Mouse (Mus musculus): ENCODE data around the gene Ciao1.

Ciao1 gene

DNA sequence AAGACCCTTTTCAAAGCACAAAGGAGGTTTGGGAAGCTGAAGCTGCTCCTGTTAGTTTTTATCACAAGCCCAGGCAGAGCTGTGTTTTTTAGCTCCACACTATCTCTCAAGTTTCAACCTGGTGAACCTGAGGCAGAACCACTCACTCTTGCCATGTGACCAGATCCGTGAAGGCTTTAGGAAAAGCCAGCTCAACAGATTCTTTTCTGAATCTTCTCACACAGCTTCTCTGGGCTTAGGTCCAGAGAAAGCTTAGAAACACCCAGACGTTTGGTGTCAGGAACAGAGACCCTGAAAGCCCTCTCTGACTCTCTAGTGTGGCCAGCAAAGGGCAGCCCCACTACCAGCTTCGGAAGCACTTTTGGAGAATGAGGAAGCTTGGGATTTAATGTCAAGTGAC, 3.8 kb upstream of the Ciao1 start:
- in situ Hi-C loops (cut with MboI, MseI) = loop anchor here (10.0 kb wide), 1 partner anchor 1853 kb away; the partner anchor contains the start of gene Polr1b

DNA sequence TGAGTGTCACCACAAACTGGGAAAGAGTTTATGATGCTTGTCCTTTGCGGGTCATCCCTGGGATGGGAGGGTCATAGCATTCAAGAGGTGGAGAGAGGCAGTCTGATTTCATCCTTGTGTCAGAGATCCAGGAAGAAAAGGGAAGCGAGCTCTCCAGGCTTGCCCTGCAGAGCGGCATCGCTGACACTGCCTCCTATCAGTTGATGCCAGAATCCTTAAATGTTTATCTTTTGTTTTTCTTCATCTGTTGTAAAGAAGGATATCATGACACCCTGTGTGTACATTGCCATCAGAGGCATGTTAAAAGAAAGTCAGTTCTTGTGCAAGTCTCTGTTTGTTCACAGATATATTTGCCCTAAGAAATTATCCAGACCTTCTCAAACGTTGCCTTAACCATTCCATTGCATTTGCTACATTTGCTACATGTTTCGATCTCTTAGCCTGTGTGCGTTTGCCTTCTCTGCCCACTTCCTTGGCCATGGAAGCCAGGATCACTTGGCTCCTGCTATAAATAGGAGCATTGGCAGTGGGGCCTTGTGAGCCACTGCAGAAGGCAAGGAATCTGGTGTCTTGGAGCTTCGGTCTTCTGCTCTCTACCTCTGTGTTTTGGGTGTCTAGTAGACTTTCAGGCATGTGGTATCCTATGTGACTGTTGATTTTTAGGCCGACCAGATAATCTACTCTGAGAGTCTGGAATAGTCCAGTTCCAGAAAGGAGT, 2.8 kb upstream of the Ciao1 start:
- in situ Hi-C loops (cut with MboI, MseI) = loop anchor here (10.0 kb wide), 1 partner anchor 1854 kb away; the partner anchor contains the start of gene Polr1b

DNA sequence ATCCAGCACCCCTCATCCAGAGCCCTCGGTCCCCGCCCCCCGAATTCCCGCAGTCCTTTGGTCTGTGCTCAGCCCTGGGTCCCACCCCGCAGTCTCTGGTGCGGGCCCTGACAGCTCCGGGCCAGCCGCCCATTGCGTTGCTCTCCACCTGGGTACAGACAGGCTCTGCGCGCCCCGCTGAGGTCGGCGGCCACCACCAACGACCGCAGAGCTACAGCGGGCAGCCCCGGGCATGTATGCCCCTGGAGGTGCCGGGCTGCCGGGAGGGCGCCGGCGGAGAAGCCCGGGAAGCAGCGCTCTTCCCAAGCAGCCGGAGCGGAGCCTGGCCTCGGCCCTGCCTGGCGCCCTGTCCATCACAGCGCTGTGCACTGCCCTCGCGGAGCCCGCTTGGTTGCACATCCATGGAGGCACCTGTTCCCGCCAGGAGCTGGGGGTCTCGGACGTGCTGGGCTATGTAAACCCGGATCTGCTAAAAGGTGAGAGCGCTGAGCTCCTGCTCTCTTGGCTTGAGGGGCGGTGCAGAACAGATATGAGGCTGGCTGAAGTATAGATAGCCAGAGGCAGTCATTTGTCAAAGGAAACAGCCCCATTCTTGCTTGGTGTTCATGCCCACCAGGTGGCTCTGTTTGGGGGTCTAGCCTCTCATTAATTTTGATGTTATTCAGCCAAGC, 853 bp upstream of the Ciao1 start:
- in situ Hi-C loops (cut with MboI, MseI) = loop anchor here (5.0 to 25.0 kb wide), 2 partner anchors 36 to 1414 kb away; no protein-coding TSS in a partner anchor

DNA sequence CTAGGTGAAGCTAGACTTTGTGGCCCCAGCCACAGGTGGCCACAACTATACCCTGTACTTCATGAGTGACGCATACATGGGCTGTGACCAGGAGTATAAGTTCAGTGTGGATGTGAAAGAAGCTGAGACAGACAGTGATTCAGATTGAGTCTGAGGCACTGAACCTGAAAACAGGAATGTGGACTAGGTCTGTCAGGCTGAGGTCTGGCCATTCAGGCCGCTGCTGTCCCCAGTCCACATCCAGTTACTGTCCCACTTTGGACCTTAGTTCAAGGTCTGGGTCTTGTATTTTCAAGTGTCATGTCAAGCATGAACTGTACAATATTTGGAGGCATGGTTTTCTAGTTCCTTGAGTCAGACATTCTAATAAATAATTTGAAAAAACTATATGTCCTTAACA, 7.6 kb downstream of the Ciao1 start:
- in situ Hi-C loops (cut with MboI, MseI) = loop anchor here (25.0 kb wide), 1 partner anchor 1422 kb away; no protein-coding TSS in a partner anchor

DNA sequence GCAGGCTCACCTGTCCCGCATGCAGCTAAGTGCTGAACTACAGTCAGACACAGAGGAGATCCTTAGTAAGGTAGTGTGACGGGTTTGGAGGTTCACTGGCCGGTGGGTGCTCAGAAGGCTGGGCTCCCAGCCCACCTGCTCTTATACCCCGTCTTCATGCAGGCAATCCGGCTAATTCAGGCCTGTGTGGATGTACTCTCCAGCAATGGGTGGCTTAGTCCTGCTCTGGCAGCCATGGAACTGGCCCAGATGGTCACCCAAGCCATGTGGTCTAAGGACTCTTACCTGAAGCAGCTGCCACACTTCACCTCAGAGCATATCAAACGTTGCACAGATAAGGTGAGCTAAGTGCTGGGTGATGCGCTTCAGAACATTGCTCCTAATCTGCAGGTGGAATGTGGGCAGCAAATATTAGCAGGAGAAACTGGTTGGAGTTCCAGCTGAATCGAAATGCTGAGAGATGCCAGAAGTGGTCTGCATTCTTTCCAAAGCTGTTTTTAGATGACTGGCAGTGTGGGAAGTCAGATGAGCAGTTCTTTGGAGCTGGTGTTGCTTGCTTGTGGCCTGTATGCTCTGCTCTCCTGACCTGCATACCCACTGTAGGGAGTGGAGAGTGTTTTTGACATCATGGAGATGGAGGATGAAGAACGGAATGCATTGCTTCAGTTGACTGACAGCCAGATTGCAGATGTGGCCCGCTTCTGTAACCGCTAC, 9.6 kb downstream of the Ciao1 start:
- in situ Hi-C loops (cut with MboI, MseI) = loop anchor here (25.0 kb wide), 1 partner anchor 1424 kb away; no protein-coding TSS in a partner anchor

DNA sequence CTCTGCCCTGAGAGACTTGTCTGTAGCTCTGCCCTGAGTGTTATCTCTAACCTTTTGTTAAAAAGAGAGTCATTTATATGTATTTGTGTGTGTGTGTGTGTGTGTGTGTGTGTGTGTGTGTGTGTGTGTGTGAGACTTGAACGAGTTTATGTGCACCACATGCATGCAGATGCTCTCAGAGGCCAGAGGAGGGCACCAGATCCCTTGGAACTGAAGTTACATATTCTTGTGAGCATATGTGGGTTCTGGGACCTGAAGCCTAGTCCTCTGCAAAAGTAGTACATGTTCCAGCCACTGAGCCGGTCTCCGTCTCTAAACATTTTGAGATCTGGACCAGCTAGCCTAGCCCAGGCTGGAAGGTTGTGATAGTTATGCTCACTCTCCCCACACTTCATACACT, 22.4 kb downstream of the Ciao1 start:
- in situ Hi-C loops (cut with MboI, MseI) = loop anchor here (25.0 kb wide), 1 partner anchor 1437 kb away; no protein-coding TSS in a partner anchor

DNA sequence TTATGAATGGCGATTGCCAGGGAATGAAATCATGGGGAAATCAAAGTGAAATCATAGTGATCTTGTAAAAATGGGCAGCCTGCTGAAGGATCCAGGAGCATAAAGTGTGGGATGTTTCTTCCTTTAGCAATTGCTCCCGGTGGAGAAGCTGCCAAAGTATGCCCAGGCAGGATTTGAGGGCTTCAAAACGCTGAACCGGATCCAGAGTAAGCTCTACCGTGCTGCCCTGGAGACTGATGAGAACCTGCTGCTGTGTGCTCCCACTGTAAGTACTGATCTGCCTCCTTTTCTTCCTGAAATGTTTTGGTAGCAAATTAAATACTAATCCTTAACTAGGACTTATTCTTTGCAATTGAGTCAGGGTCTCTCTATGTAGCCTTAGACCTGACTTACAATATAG, 29.9 kb downstream of the Ciao1 start:
- in situ Hi-C loops (cut with MboI, MseI) = no loop called here

DNA sequence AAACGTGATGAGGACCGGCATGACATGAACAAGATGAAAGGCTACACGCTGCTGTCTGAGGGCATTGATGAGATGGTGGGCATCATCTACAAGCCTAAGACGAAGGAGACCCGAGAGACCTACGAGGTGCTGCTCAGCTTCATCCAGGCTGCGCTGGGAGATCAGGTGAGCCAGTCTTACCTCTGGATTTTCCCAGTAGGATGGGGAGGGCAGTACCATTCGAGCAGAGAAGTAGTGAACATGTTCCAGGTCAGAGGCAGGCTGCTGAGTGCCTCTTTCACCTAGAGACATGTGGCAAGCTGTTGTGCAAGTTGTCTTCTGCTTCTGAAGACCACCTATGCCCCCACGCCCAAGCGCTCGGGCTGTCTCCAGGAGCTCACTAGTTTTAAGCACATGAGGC, 36.9 kb downstream of the Ciao1 start:
- in situ Hi-C loops (cut with MboI, MseI) = loop anchor here (5.0 kb wide), 1 partner anchor 37 kb away; the partner anchor contains the start of genes Ciao1 and Tmem127

DNA sequence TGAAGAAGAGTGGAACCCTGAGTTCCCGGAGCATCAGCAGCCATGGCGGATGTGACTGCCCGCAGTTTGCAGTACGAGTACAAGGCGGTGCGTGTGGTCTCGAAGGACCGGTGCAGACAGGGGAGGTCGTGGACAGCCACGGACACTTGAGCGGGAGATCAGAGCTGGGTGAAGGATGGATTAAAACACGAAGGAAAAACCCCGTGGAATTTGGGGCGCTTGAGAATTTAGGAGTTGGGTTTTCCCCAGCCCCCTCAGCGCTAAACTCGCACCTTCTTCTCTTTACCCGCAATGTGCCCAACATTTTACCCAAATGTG, 39.2 kb downstream of the Ciao1 start:
- in situ Hi-C loops (cut with MboI, MseI) = loop anchor here (10.0 kb wide), 1 partner anchor 114 kb away; no protein-coding TSS in a partner anchor

DNA sequence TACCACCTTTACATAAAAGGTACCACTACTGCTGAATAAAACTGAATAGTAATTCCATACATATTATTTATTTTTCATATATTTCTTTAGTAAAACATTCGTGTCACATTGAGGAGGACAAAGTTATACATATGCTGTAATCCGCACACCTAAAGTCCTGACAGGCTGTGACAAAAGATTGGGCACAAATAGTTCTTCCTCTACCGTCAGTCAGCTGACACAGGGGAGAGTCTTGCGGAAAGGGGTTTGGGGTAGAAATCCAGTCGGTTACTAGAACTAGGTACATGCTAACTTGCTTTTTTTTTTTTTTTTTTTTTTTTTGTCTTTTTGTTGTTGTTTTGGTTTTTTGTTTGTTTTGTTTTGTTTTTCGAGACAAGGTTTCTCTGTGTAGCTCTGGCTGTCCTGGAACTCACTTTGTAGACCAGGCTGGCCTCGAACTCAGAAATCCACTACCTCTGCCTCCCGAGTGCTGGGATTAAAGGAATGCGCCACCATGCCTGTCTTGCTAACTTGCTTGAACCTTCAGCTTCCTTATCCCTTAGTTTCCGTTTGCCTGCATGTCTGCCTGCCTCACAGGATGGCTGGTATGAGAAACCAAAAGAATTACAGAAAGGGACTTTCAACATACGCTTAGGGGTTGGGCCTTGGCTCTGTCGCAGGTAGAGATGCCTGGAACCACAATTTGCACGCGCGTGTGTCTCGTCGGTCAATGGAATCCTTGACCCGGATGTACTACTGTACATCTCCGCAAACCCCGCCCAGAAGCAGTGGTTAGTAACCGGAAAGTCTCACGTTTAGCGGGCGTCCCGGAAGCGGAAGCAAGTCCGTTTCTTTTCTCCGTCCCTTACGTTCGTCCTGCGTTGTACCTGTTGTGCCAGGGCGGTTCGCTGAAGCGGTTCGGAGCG, 39.8 kb downstream of the Ciao1 start, which contains the start of the genes 1810024B03Rik and Snrnp200:
1810024B03Rik (minus strand) TSS at position 734 of the 905 bp plus-strand sequence.
Snrnp200 (plus strand) TSS at position 840 of the 905 bp plus-strand sequence.
- in situ Hi-C loops (cut with MboI, MseI) = loop anchor here (10.0 kb wide), 1 partner anchor 113 kb away; no protein-coding TSS in a partner anchor

DNA sequence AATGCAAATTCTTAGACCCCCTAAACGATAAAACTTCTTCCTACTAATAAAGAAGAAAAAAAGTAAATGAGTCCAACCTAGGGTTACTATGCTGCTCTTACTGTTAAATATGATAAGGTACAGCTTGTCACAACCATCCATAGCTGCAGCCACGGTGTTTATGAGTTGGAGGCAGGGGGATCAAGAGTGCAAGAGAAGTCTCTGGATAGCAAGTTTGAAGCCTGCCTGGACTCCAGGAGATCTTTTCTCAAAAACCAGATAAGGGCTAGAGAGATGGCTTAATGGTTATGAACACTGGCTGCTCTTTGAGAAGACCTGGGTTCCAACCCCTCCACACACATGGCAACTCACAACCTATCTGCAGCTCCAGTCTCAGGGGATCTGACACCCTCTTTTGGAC, 40.7 kb downstream of the Ciao1 start:
- in situ Hi-C loops (cut with MboI, MseI) = loop anchor here (10.0 kb wide), 1 partner anchor 112 kb away; no protein-coding TSS in a partner anchor

DNA sequence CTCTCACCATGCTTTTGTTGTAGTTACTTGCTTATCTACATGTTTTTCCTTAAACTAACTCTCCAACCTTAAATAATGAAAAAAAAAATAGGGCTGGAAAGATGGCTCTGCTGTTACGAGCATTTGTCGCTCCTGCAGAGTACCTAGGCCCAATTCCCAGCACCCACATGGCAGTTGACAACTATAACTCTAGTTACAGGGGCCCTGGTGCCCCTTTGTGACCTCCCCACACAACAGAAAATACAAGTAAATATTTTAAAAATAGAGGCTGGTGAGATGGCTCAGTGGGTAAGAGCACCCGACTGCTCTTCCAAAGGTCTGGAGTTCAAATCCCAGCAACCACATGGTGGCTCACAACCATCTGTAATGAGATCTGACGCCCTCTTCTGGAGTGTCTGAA, 41.7 kb downstream of the Ciao1 start:
- in situ Hi-C loops (cut with MboI, MseI) = loop anchor here (10.0 kb wide), 1 partner anchor 111 kb away; no protein-coding TSS in a partner anchor

DNA sequence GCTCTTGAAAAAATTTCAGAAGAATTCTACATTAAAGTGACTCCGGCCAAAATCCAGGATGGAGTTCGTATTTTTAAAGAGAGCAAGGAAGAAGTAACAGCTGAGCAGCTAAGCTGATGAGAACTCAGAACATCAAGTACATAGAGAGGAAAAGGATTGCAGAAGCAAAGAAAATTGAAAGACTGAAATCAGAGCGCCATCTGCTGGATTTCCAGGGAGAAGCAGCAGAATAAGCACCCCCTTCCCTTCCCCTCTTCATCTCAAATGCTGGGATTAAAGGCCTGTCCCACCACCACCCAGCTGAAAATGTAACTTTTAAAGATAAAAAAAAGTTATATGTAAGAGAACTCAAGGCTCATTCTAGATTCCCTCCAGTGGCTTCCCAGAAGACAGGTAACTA, 42.7 kb downstream of the Ciao1 start:
- in situ Hi-C loops (cut with MboI, MseI) = loop anchor here (5.0 to 10.0 kb wide), 2 partner anchors 38 to 110 kb away; no protein-coding TSS in a partner anchor

All from T-helper 1 cell (primary cell).